9 mouse cellular contexts compared by ENCODE assay signal in genomic region chr7:138428826-138429225, GRCm38 (mm10). TPM values are rescaled to one million over a fixed set of nuclear protein-coding genes. Genes with fewer than 3 reads are reported as not detected.
DNase-seq lines count a peak whose midpoint lies in the region; ATAC-seq and TF ChIP-seq lines count a peak whose summit lies in the region.
"Had no signal": no experiment of that assay in that cellular context is flagged by ENCODE, and none has a peak within 500 bp of the region (broad histone marks: within the 10 kb centered on the region; RNA-seq: fewer than 3 reads in every experiment).

No protein-coding gene starts in this region.

- H3K4me2 ChIP-seq in hindbrain, embryonic 12.5 days (replicated peaks), result no peak overlapping the region
- no peak overlapping the region for H3K4me2 ChIP-seq in liver, embryonic 14.5 days (ENCODE audit: low read depth)
- H3K4me2 ChIP-seq in hindbrain, embryonic 13.5 days, result no peak overlapping the region
- H3K4me2 ChIP-seq: midbrain, embryonic 12.5 days had no signal

- no peak for ATAC-seq in hindbrain, embryonic 12.5 days (ENCODE audit: low FRiP score)
- ATAC-seq in liver, embryonic 14.5 days (ENCODE audit: insufficient read depth), result no peak
- no peak for ATAC-seq in hindbrain, embryonic 13.5 days (ENCODE audit: low FRiP score)

- DNase-seq in hindbrain, embryonic 10.5 days (ENCODE audit: low spot score), result peak; percentile 16
- DNase-seq in adrenal gland, postnatal 25 days, result peak; percentile 51
- DNase-seq in frontal cortex, adult 2 months (ENCODE audit: extremely low spot score in 1 of 2, low spot score in 1 of 2), result peak; percentile 8 to 84
- DNase-seq in liver, embryonic 14.5 days (ENCODE audit: low read depth in 3 of 3, low spot score in 3 of 3), result no peak
- DNase-seq in urinary bladder, postnatal 25 days (ENCODE audit: low spot score), result peak; percentile 35

- H3K9ac ChIP-seq in hindbrain, embryonic 12.5 days, result no peak overlapping the region
- H3K9ac ChIP-seq in ES-Bruce4 (ENCODE audit: low read depth, poor library complexity, severe bottlenecking), result no peak overlapping the region
- H3K9ac ChIP-seq in liver, embryonic 14.5 days (replicated peaks), result no peak overlapping the region
- no peak overlapping the region for H3K9ac ChIP-seq in hindbrain, embryonic 13.5 days
- H3K9ac ChIP-seq: midbrain, embryonic 12.5 days had no signal

- no peaks in the 10 kb centered on the region for H3K9me3 ChIP-seq in hindbrain, embryonic 10.5 days
- H3K9me3 ChIP-seq in hindbrain, embryonic 12.5 days (replicated peaks), result no peaks in the 10 kb centered on the region
- H3K9me3 ChIP-seq in ES-Bruce4 (replicated peaks; ENCODE audit: control insufficient read depth, insufficient read depth, low read length, poor library complexity, severe bottlenecking), result no peaks in the 10 kb centered on the region
- H3K9me3 ChIP-seq in liver, embryonic 14.5 days (ENCODE audit: control insufficient read depth, low read length), result no peaks in the 10 kb centered on the region
- H3K9me3 ChIP-seq in hindbrain, embryonic 13.5 days, result no peaks in the 10 kb centered on the region
- H3K9me3 ChIP-seq: midbrain, embryonic 12.5 days had no signal

- TF ChIP-seq POLR2A in ES-Bruce4 (IDR thresholded peaks at IDR 0.05; ENCODE audit: insufficient read depth, low read length), result no peak

- H3K27me3 ChIP-seq in hindbrain, embryonic 10.5 days (ENCODE audit: insufficient read depth, poor library complexity, severe bottlenecking), result peaks cover 15% of the 10 kb centered on the region
- peaks cover 4% of the 10 kb centered on the region; the same call in 1 of the 2 replicates for H3K27me3 ChIP-seq in hindbrain, embryonic 12.5 days
- H3K27me3 ChIP-seq in ES-Bruce4 (ENCODE audit: control insufficient read depth, insufficient read depth, low read length, poor library complexity, severe bottlenecking), result no peaks in the 10 kb centered on the region
- no peaks in the 10 kb centered on the region for H3K27me3 ChIP-seq in liver, embryonic 14.5 days (ENCODE audit: control insufficient read depth, insufficient read depth, low read length)
- H3K27me3 ChIP-seq in hindbrain, embryonic 13.5 days, result peaks cover 13% of the 10 kb centered on the region; the same call in 1 of the 2 replicates
- H3K27me3 ChIP-seq: midbrain, embryonic 12.5 days had no signal

- 50% methylated on average over 1 of the region's 1 CpGs for WGBS in hindbrain, embryonic 10.5 days
- 40% methylated on average over 1 of the region's 1 CpGs for WGBS in hindbrain, embryonic 12.5 days
- 13% methylated on average over 1 of the region's 1 CpGs for WGBS in liver, embryonic 14.5 days (ENCODE audit: insufficient replicate concordance)
- WGBS in hindbrain, embryonic 13.5 days, result 50% methylated on average over 1 of the region's 1 CpGs

- no peak overlapping the region for H3K4me3 ChIP-seq in hindbrain, embryonic 10.5 days
- no peak overlapping the region for H3K4me3 ChIP-seq in hindbrain, embryonic 12.5 days
- no peak overlapping the region for H3K4me3 ChIP-seq in ES-Bruce4 (ENCODE audit: low read depth, low read length)
- no peak overlapping the region for H3K4me3 ChIP-seq in liver, embryonic 14.5 days (ENCODE audit: insufficient read depth in 1 of 2, low read depth in 2 of 2, low read length in 2 of 2)
- no peak overlapping the region for H3K4me3 ChIP-seq in hindbrain, embryonic 13.5 days
- H3K4me3 ChIP-seq: midbrain, embryonic 12.5 days had no signal

- peak; percentile 45 for TF ChIP-seq CTCF in ES-Bruce4 (IDR thresholded peaks at IDR 0.05; ENCODE audit: low read depth, low read length)
- TF ChIP-seq CTCF in liver, embryonic 14.5 days (IDR thresholded peaks at IDR 0.05; ENCODE audit: low read depth), result peak; percentile 43

- peaks cover 13% of the 10 kb centered on the region for H3K4me1 ChIP-seq in hindbrain, embryonic 10.5 days (replicated peaks)
- peaks cover 2% of the 10 kb centered on the region; the same call in 1 of the 2 replicates for H3K4me1 ChIP-seq in hindbrain, embryonic 12.5 days
- no peaks in the 10 kb centered on the region for H3K4me1 ChIP-seq in ES-Bruce4 (ENCODE audit: control insufficient read depth, insufficient read depth, low read length)
- no peaks in the 10 kb centered on the region for H3K4me1 ChIP-seq in liver, embryonic 14.5 days (replicated peaks; ENCODE audit: control insufficient read depth in 2 of 2, insufficient read depth in 2 of 2, low read length in 1 of 2)
- H3K4me1 ChIP-seq in hindbrain, embryonic 13.5 days (replicated peaks), result 0 out of 2 replicates have a peak, but pooled peaks cover 3% of the 10 kb centered on the region

- H3K36me3 ChIP-seq in hindbrain, embryonic 10.5 days, result no peaks in the 10 kb centered on the region
- no peaks in the 10 kb centered on the region for H3K36me3 ChIP-seq in hindbrain, embryonic 12.5 days
- H3K36me3 ChIP-seq in ES-Bruce4 (ENCODE audit: control insufficient read depth, insufficient read depth, low read length, poor library complexity, severe bottlenecking), result no peaks in the 10 kb centered on the region
- no peaks in the 10 kb centered on the region for H3K36me3 ChIP-seq in liver, embryonic 14.5 days (replicated peaks; ENCODE audit: control insufficient read depth, insufficient read depth, low read depth)
- no peaks in the 10 kb centered on the region for H3K36me3 ChIP-seq in hindbrain, embryonic 13.5 days
- H3K36me3 ChIP-seq: midbrain, embryonic 12.5 days had no signal

- H3K27ac ChIP-seq in hindbrain, embryonic 10.5 days, result no peak overlapping the region
- H3K27ac ChIP-seq in hindbrain, embryonic 12.5 days, result no peak overlapping the region
- H3K27ac ChIP-seq in ES-Bruce4 (ENCODE audit: insufficient read depth, low read length), result no peak overlapping the region
- H3K27ac ChIP-seq in liver, embryonic 14.5 days, result no peak overlapping the region
- no peak overlapping the region for H3K27ac ChIP-seq in hindbrain, embryonic 13.5 days
- H3K27ac ChIP-seq: midbrain, embryonic 12.5 days had no signal

- TF ChIP-seq EP300 in ES-Bruce4 (IDR thresholded peaks at IDR 0.05; ENCODE audit: insufficient read depth, low read depth, low read length), result no peak
- TF ChIP-seq EP300 in liver, embryonic 14.5 days (IDR thresholded peaks at IDR 0.05; ENCODE audit: low read depth), result no peak

RNA-seq across cellular contexts. Expression of gene Tcerg1l, which starts 31.3 kb away (rescaled TPM):
- 2.7 and 4.1 TPM in 2 replicates for polyA plus RNA-seq in hindbrain, embryonic 10.5 days (2016; fragmentation: Nextera tagmentation; extraction: Ambion mirVana)
- 5.8 and 10.6 TPM in 2 replicates for polyA plus RNA-seq in hindbrain, embryonic 12.5 days (2016; fragmentation: Nextera tagmentation; extraction: Ambion mirVana)
- polyA plus RNA-seq in ES-Bruce4 (2011; ENCODE audit: insufficient read depth, insufficient read length, low read depth, missing spikeins), result 1.1 TPM in 1 of 2 replicates, not detected in the other
- 0.30 TPM in 1 of 2 replicates, not detected in the other for total RNA-seq in adrenal gland, postnatal 25 days (2021)
- polyA plus RNA-seq in frontal cortex, adult 2 months (2012; rRNA removed), result 11.7 and 12.0 TPM in 2 replicates
- 0.01 and 0.02 TPM in 2 replicates for polyA plus RNA-seq in liver, embryonic 14.5 days (2012; rRNA removed)
- polyA plus RNA-seq in liver, embryonic 14.5 days (2014; fragmentation: Nextera tagmentation; extraction: Ambion mirVana), result not detected in 2 replicates
- 19.2 and 19.7 TPM in 2 replicates for polyA plus RNA-seq in hindbrain, embryonic 13.5 days (2015; fragmentation: Nextera tagmentation; extraction: Ambion mirVana)

Comparison
In these comparisons a context has a peak if more than half of its experiments do, and no peak if none do; other contexts are left out.
1. DNase-seq: peak in hindbrain, embryonic 10.5 days (single experiment), adrenal gland, postnatal 25 days (single experiment), frontal cortex, adult 2 months (2 of 2) and urinary bladder, postnatal 25 days (single experiment); none in liver, embryonic 14.5 days (0 of 3).